Mouse (Mus musculus) liver, embryonic 16.5 days (tissue): ENCODE results near the gene Olfr518. TPM values are rescaled to one million over a fixed set of nuclear protein-coding genes. Genes with fewer than 3 reads are reported as not detected.

ENCODE experiments used
- ATAC-seq: fragments of 200-750 bp; cut with Nextera tagmentation; 2 replicates; pipeline ENCODE4 v1.8.0; 2017; ENCODE audit warnings: low read depth, mild to moderate bottlenecking, moderate number of reproducible peaks, moderate library complexity
- H3K27ac ChIP-seq: fragments of 300-500 bp; sonication (generic); 2 replicates; pipeline ENCODE4 v1.5.1; 2014; ENCODE audit warnings: mild to moderate bottlenecking, low read length
- H3K27me3 ChIP-seq: fragments of 300-500 bp; sonication (generic); 2 replicates; pipeline ENCODE4 v1.6.1; 2014; ENCODE audit warnings: low read depth, low read length, mixed read lengths; ENCODE audit not compliant: control insufficient read depth, insufficient read depth
- H3K36me3 ChIP-seq: fragments of 300-500 bp; sonication (generic); 2 replicates; pipeline ENCODE4 v1.6.1; 2014; ENCODE audit warnings: mild to moderate bottlenecking; ENCODE audit not compliant: control insufficient read depth, insufficient read depth
- H3K4me1 ChIP-seq: fragments of 300-500 bp; sonication (generic); 2 replicates; pipeline ENCODE4 v1.6.1; 2014; ENCODE audit warnings: low read depth, low read length, mixed read lengths; ENCODE audit not compliant: control insufficient read depth
- H3K4me2 ChIP-seq: fragments of 300-500 bp; sonication (generic); 2 replicates; pipeline ENCODE4 v1.6.1; 2014; ENCODE audit warnings: low read depth, low read length, mixed read lengths
- H3K4me3 ChIP-seq: fragments of 300-500 bp; sonication (generic); 2 replicates; pipeline ENCODE4 v1.5.1; 2014; ENCODE audit warnings: low read depth, mild to moderate bottlenecking, low read length
- H3K9ac ChIP-seq: fragments of 300-500 bp; sonication (generic); 2 replicates; pipeline ENCODE4 v1.6.1; 2014; ENCODE audit warnings: low read depth, low read length
- H3K9me3 ChIP-seq: fragments of 300-500 bp; sonication (generic); replicated peaks from 2 replicates; pipeline ENCODE4 v1.6.1; 2016; ENCODE audit warnings: low read length; ENCODE audit not compliant: control insufficient read depth
- WGBS: fragments of 180-500 bp; shearing (Covaris S2); extraction: QIAGEN DNeasy Blood & Tissue Kit; methylation state at CpG from one replicate; pipeline ENCODE4 v1.1.7; 2014; ENCODE audit not compliant: insufficient replicate concordance; 5-methylcytosine and 5-hydroxymethylcytosine counted together
- polyA plus RNA-seq: library from polyadenylated mRNA; unstranded; fragments of >200 nt; fragmentation: Nextera tagmentation; extraction: Ambion mirVana; gene quantifications from 2 replicates; pipeline ENCODE4 v1.2.1, GENCODE M21; 2015

Olfr518 gene
- not detected in 2 replicates for polyA plus RNA-seq

DNA sequence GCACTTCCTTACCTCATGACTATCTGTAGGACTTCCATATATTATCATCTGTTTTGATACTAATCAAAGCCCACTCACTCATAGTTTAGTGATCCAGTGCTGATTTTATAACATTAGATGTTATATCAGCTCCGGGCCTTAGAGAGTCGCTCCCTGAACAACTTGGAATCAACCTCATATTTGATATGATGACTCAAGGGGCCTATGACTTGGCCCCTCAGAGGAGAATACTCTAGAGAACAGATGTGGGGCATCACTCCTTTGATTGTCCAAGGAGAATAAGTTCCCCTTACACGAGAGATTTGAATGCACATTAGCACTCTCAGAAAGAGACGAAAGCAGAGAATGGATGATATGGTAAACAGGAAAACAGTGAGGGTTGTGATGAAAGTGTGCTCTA, at the start of gene Olfr518:
Olfr518 (minus strand) TSS at position 101 of the 400 bp plus-strand sequence.
- ATAC-seq = no peak

DNA sequence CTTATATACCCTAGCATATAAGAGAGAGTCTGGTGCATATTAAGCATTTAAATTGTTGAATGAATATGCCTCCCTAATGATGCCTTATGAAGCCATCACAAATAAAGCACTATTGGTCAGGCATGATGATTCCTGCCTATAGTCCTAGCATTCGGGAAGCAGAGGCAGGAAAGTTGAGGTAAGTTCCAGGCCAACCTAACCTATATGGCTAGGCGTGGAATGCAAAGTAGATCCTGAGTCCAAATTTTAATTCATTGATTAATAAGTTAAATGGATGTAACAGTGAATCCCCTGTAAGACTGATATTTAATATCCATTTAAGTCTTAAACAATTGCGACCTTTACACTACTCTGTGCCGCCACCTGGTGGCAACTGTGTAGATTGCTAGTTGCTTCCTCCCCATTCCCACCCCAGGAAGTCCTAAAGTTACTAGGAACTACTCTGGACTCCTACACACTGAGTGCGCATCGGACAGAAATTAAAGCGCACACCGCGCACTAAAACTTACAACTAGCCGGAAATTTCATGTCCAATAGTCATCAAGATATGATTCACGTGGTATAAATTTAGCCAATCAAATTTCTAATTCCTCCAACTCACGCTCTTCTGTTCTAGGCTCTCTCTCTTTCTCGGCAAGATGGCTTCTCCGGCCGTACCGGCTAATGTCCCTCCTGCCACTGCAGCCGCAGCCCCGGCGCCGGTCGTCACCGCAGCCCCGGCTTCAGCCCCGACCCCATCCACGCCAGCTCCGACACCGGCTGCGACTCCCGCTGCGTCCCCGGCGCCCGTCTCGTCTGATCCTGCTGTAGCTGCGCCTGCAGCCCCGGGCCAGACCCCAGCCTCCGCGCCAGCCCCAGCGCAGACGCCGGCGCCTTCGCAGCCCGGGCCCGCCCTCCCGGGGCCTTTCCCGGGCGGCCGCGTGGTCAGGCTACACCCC, 49.3 kb upstream of the Olfr518 start, which contains the start of gene Eif3f:
Eif3f (plus strand) TSS at position 624 of the 938 bp plus-strand sequence.
- H3K27me3 ChIP-seq = no peaks in the 10 kb centered on the region
- H3K9ac ChIP-seq = peak within 1 kb of the TSS; percentile 89
- peak within 1 kb of the TSS; percentile 81 for H3K27ac ChIP-seq
- peak within 1 kb of the TSS; percentile 95 for H3K4me3 ChIP-seq
- peak within 1 kb of the TSS; percentile 86 for H3K4me2 ChIP-seq
- 2% methylated on average over 50 of the region's 50 CpGs for WGBS
- H3K9me3 ChIP-seq = no peaks in the 10 kb centered on the region; the same call in 1 of the 2 replicates
- H3K36me3 ChIP-seq = peaks cover 13% of the 10 kb centered on the region
- peaks cover 15% of the 10 kb centered on the region for H3K4me1 ChIP-seq
- ATAC-seq = peak; percentile 95

More for the DNA sequence above, at the start of gene Olfr518:
- H3K4me3 ChIP-seq = no peak within 1 kb of the TSS
- no peak within 1 kb of the TSS for H3K4me2 ChIP-seq
- H3K9me3 ChIP-seq = no peaks in the 10 kb centered on the region
- H3K9ac ChIP-seq = no peak within 1 kb of the TSS
- no peaks in the 10 kb centered on the region for H3K4me1 ChIP-seq
- H3K36me3 ChIP-seq = no peaks in the 10 kb centered on the region
- WGBS = 55% methylated on average over 4 of the region's 4 CpGs
- no peak within 1 kb of the TSS for H3K27ac ChIP-seq
- H3K27me3 ChIP-seq = no peaks in the 10 kb centered on the region

DNA sequence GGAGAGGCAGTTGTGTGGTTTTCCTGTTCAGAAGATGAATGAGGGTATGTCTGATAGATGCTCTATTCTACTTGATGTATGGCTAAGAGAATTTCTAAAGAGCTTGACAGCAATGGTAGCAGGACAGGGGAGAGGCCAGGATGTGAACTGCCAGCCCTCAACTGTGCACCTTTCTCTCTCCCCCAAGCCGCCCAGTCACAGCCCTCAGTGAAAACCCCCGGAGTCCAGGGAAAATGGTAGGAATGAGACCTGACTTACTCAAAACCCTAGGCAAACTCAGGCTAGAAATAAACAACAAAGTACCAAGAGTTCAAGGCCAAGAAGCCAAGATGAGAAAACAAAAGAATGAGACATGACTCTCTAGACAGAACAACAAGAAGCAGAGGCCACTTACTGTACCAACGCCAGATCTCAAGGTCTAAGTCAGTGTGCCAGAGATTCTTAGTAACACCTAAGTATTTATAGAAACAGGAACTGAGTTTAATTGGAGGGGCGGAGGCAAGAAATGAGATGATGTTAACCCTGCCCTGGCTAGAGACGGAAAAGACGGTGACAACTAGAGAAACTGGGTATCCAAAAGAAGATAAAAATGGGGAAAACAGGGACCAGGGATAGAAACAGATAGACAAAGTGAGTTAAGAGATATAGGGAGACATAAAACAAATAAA, 45.1 kb upstream of the Olfr518 start, which contains the start of gene Nlrp10:
Nlrp10 (minus strand) TSS at position 453 of the 668 bp plus-strand sequence.
- Histone ChIP-seq H3K27ac (no peak within 1 kb of the TSS), H3K36me3 (no peaks in the 10 kb centered on the region), H3K4me1 (peaks cover 1% of the 10 kb centered on the region), H3K9ac (no peak within 1 kb of the TSS), H3K27me3 (no peaks in the 10 kb centered on the region), H3K9me3 (no peaks in the 10 kb centered on the region; the same call in 1 of the 2 replicates), H3K4me3 (no peak within 1 kb of the TSS), H3K4me2 (no peak within 1 kb of the TSS)
- ATAC-seq = no peak
- 30% methylated on average over 6 of the region's 6 CpGs for WGBS

DNA sequence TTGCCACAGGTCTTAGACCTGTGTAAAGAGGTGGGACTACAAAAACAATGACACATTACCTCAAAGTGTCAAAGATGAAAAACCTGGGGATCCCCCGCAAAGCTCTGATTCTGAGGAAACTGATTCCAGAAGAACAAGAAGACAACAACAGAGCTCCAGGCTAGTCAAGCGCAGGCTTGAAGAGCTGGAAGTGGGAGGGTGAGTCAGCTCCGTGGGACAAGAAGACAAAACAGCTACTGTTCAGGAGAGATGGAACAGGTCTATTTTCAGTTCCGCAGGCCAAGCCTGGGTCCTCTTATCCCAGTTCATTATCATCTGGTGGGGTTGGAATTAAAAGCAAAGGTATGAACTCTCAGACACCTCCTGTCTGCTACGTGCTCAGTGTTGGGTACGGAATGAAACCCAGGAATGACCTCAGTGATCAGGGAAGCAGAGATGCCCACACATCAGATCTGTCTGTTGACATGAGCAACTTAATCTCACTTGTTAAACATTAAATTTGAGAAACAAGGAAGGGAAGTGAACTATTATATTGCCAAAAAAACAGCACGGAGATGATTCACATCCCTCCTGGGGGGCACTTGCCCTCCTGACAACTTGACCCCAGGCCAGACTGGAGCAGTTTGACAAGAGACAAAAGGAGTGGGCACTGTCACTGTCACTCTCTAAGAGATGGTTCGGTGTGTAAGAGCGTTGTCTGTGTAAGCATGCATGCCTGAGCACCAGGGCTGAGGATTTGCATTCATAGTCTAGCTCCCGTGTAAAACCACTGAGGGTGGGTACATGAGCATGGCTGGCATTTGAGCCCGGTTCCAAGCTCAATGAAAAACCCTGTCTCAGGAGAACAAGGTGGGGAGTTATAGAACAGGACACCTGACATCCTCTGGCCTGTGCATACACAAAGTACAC, 43.7 kb upstream of the Olfr518 start:
- WGBS = 63% methylated on average over 11 of the region's 11 CpGs
- no peaks in the 10 kb centered on the region for H3K4me1 ChIP-seq

DNA sequence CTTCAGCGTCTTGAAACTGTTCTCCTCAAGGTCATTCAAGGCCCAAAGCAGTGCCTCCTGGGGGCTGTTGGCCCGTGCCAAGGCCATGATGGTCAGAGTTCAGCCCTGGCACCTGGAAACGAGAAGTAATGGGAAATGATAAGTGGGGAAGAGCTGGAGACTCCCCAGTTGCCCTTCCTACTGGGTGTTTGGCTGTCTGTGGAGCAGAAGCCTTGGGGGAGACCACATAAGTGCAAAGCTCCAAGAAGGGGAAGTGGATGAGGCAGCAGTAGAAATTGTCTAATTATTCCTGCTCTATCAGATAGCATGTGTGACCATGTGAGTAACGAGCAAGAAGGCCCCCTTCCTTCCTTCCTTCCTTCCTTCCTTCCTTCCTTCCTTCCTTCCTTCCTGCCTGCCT, 42.2 kb upstream of the Olfr518 start:
- no peak for ATAC-seq
- H3K27me3 ChIP-seq = no peaks in the 10 kb centered on the region
- H3K4me2 ChIP-seq = no peak overlapping the region
- no peaks in the 10 kb centered on the region for H3K36me3 ChIP-seq
- no peak overlapping the region for H3K9ac ChIP-seq
- no peak overlapping the region for H3K27ac ChIP-seq
- no peaks in the 10 kb centered on the region for H3K9me3 ChIP-seq
- no peak overlapping the region for H3K4me3 ChIP-seq
- no peaks in the 10 kb centered on the region for H3K4me1 ChIP-seq
- WGBS = 40% methylated on average over 4 of the region's 4 CpGs

More for the DNA sequence above, 43.7 kb upstream of the Olfr518 start:
- Histone ChIP-seq H3K27ac (no peak overlapping the region), H3K36me3 (no peaks in the 10 kb centered on the region), H3K27me3 (no peaks in the 10 kb centered on the region), H3K4me2 (no peak overlapping the region), H3K4me3 (no peak overlapping the region), H3K9ac (no peak overlapping the region), H3K9me3 (no peaks in the 10 kb centered on the region; the same call in 1 of the 2 replicates)
- no peak for ATAC-seq

DNA sequence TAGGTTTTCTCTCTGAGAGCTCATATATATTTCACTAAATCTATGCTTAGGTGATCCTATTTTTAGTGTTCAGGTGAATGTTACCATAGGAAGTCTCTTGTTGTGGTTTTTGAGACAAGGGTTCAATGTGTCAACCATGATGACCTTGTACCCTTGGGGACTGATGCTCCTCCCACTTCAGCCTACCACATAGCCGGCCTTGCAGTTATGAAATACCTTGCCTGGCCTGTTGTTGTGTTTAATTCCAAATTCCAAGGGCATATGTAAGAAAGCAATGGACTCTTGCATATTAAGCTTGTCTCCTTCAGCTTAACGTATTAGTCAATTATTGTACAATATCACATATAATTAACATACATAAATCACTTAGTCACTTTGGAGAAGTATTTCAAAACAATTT, 19.2 kb upstream of the Olfr518 start:
- Histone ChIP-seq H3K9ac (no peak overlapping the region), H3K4me1 (no peaks in the 10 kb centered on the region), H3K27ac (no peak overlapping the region), H3K27me3 (no peaks in the 10 kb centered on the region), H3K36me3 (no peaks in the 10 kb centered on the region), H3K9me3 (no peaks in the 10 kb centered on the region), H3K4me3 (no peak overlapping the region), H3K4me2 (no peak overlapping the region)
- ATAC-seq = no peak
- 49% methylated on average over 2 of the region's 2 CpGs for WGBS

DNA sequence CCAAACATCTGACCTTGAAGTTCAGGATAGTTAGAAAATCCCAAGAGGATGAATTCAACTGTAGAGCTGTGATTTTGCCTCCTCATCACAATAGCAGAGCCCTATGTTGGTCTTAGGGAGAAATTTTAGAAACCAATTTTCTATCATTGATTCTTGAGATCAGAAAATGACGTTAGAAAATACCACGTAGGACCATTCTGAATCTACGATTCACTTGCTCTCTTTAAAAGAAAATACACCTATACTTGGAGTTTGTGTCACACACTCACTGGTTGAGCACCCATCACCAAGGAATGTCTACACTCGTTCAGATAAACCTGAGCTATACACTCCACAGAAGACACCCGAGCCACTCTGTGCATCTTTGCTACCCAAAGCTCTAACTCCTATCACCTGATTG, 9.5 kb upstream of the Olfr518 start, which contains the start of gene Olfr519:
Olfr519 (minus strand) TSS at position 101 of the 400 bp plus-strand sequence.
- no peaks in the 10 kb centered on the region for H3K4me1 ChIP-seq
- H3K4me3 ChIP-seq = no peak within 1 kb of the TSS
- WGBS = 58% methylated on average over 5 of the region's 5 CpGs
- H3K4me2 ChIP-seq = no peak within 1 kb of the TSS
- no peak for ATAC-seq
- H3K36me3 ChIP-seq = no peaks in the 10 kb centered on the region
- H3K27ac ChIP-seq = no peak within 1 kb of the TSS
- H3K9ac ChIP-seq = no peak within 1 kb of the TSS
- no peaks in the 10 kb centered on the region for H3K27me3 ChIP-seq
- no peaks in the 10 kb centered on the region for H3K9me3 ChIP-seq

DNA sequence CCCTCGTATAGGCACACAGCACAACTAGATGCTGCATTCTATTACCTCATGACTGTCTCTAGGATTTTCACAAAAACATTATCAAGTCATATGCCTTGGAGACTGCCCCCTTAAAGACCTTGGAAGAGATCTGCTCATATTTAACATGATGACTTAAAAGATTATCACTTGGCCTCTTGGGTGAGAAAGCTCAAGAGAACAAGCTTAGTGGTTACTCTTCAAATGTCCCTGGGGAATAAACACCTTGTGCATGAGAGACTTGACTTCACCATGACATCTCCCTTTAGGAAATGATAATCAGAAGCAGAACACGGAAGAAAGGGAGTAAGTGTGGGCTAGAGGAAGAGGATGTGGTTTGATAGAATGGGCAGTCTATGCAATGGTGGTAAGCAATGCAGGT, 12.5 kb downstream of the Olfr518 start, which contains the start of gene Olfr517:
Olfr517 (minus strand) TSS at position 101 of the 400 bp plus-strand sequence.
- Histone ChIP-seq H3K4me3 (no peak within 1 kb of the TSS), H3K4me1 (no peaks in the 10 kb centered on the region), H3K27ac (no peak within 1 kb of the TSS), H3K27me3 (no peaks in the 10 kb centered on the region), H3K4me2 (no peak within 1 kb of the TSS), H3K9ac (no peak within 1 kb of the TSS), H3K9me3 (no peaks in the 10 kb centered on the region), H3K36me3 (no peaks in the 10 kb centered on the region)
- ATAC-seq = no peak
- WGBS = 33% methylated on average over 2 of the region's 2 CpGs
